Mouse (Mus musculus) embryonic facial prominence, embryonic 14.5 days (tissue): ENCODE measurements around the gene Ttc3. TPM values are rescaled to one million over a fixed set of nuclear protein-coding genes. Genes with fewer than 3 reads are reported as not detected.
A peak's percentile ranks its signal among the peaks of the same experiment; 100 is the strongest.
"Not testable (repeated sequence)": the region's sequence is repeated elsewhere in the genome, so short reads cannot be mapped to it uniquely, and the experiment has no call there.

Source experiments
- ATAC-seq: fragments of 200-750 bp; cut with Nextera tagmentation; 2 replicates; pipeline ENCODE4 v1.8.0; 2017; ENCODE audit warnings: low read depth, moderate number of reproducible peaks, moderate TSS enrichment
- DNase-seq: peaks from one replicate; pipeline ENCODE4 v3.0.0-alpha.2; 2015; ENCODE audit warnings: low spot score
- H3K27ac ChIP-seq: fragments of 300-500 bp; sonication (generic); replicated peaks from 2 replicates; pipeline ENCODE4 v1.5.1; 2014; ENCODE audit warnings: low read depth, mild to moderate bottlenecking, low read length, moderate library complexity
- H3K27me3 ChIP-seq: fragments of 300-500 bp; sonication (generic); replicated peaks from 2 replicates; pipeline ENCODE4 v1.6.1; 2014; ENCODE audit warnings: low read length; ENCODE audit not compliant: control insufficient read depth, insufficient read depth
- H3K36me3 ChIP-seq: fragments of 300-500 bp; sonication (generic); 2 replicates; pipeline ENCODE4 v1.6.1; 2014; ENCODE audit warnings: low read length, mixed read lengths; ENCODE audit not compliant: control insufficient read depth, insufficient read depth
- H3K4me1 ChIP-seq: fragments of 300-500 bp; sonication (generic); 2 replicates; pipeline ENCODE4 v1.6.1; 2014; ENCODE audit warnings: antibody characterized with exemption, low read length; ENCODE audit not compliant: control insufficient read depth, insufficient read depth
- H3K4me2 ChIP-seq: fragments of 300-500 bp; sonication (generic); 2 replicates; pipeline ENCODE4 v1.6.1; 2014; ENCODE audit warnings: low read depth, mild to moderate bottlenecking, low read length, moderate library complexity, mixed read lengths
- H3K4me3 ChIP-seq: fragments of 300-500 bp; sonication (generic); 2 replicates; pipeline ENCODE4 v1.5.1; 2014; ENCODE audit warnings: low read depth, mild to moderate bottlenecking, low read length
- H3K9ac ChIP-seq: fragments of 300-500 bp; sonication (generic); 2 replicates; pipeline ENCODE4 v1.6.1; 2014; ENCODE audit warnings: low read depth, mild to moderate bottlenecking, low read length, moderate library complexity, mixed read lengths
- H3K9me3 ChIP-seq: fragments of 300-500 bp; sonication (generic); 2 replicates; pipeline ENCODE4 v1.6.1; 2016; ENCODE audit warnings: low read length; ENCODE audit not compliant: control insufficient read depth
- WGBS: fragments of 180-500 bp; shearing (Covaris S2); extraction: QIAGEN DNeasy Blood & Tissue Kit; methylation state at CpG from one replicate; pipeline ENCODE4 v1.1.7; 2014; 5-methylcytosine and 5-hydroxymethylcytosine counted together
- polyA plus RNA-seq: library from polyadenylated mRNA; unstranded; fragments of >200 nt; fragmentation: Nextera tagmentation; extraction: Ambion mirVana; gene quantifications from 2 replicates; pipeline ENCODE4 v1.2.1, GENCODE M21; 2014

The Ttc3 gene
- polyA plus RNA-seq, 1 experiment from 2014 or later = 270 TPM

DNA sequence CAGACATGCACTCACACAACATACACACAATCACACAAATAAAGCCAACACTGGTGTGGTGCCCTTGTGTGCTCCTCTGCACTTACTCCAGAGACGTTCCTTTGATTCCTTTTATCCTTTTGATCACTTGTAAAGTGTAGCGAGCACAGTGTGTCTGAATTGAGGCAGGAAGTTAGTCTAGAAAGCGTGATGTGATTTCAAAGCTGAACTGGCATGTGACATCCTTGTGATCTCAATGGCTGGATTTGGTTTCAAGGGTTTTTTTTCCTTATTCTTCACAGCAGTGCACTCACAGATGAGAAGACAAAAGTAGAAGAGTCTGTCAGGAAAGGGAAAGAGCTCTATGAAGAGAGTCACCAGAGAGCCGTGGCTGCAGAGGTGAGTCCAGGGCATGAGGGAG lies 83.7 kb downstream of the Ttc3 start:
- H3K9me3 ChIP-seq = no peaks in the 10 kb centered on the region
- WGBS = 74% methylated on average over 4 of the region's 4 CpGs
- no peak overlapping the region for H3K27ac ChIP-seq
- H3K4me2 ChIP-seq = no peak overlapping the region
- no peaks in the 10 kb centered on the region for H3K4me1 ChIP-seq
- no peak overlapping the region for H3K4me3 ChIP-seq
- H3K9ac ChIP-seq = no peak overlapping the region
- ATAC-seq (no peak), DNase-seq (no peak)
- no peaks in the 10 kb centered on the region for H3K27me3 ChIP-seq
- H3K36me3 ChIP-seq = peaks cover 97% of the 10 kb centered on the region

GRCm38 (mm10) chr16:94464067-94464466 lies 93.6 kb downstream of the Ttc3 start:
- DNase-seq (no peak), ATAC-seq (no peak)
- WGBS = 83% methylated on average over 3 of the region's 3 CpGs
- Histone ChIP-seq H3K27ac (no peak overlapping the region), H3K9ac (no peak overlapping the region), H3K4me2 (no peak overlapping the region), H3K4me1 (no peaks in the 10 kb centered on the region), H3K4me3 (no peak overlapping the region), H3K27me3 (no peaks in the 10 kb centered on the region), H3K9me3 (no peaks in the 10 kb centered on the region), H3K36me3 (peaks cover 100% of the 10 kb centered on the region)

DNA sequence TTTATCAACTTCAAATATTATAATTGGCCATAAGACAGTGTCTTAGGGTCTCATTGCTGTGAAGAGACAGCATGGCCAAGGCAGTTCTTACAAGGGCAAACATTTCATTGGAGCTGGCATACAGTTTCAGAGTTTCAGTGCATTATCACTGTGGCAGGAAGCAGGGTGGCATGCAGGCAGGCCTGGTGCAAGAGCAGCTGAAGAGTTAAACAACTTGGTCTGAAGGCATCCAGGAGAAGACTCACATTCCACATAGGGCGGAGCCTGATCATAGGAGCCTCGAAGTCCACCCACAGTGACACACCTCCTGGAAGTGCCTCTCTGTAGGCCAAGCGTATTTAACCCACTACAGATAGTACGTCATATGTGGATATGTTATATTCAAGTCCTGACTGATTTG lies 95.5 kb downstream of the Ttc3 start:
- WGBS = 80% methylated on average over 4 of the region's 4 CpGs
- Histone ChIP-seq H3K9ac (no peak overlapping the region), H3K4me1 (no peaks in the 10 kb centered on the region), H3K9me3 (no peaks in the 10 kb centered on the region), H3K36me3 (peaks cover 99% of the 10 kb centered on the region), H3K4me2 (no peak overlapping the region), H3K27ac (no peak overlapping the region), H3K27me3 (no peaks in the 10 kb centered on the region), H3K4me3 (no peak overlapping the region)
- ATAC-seq (no peak), DNase-seq (no peak)

DNA sequence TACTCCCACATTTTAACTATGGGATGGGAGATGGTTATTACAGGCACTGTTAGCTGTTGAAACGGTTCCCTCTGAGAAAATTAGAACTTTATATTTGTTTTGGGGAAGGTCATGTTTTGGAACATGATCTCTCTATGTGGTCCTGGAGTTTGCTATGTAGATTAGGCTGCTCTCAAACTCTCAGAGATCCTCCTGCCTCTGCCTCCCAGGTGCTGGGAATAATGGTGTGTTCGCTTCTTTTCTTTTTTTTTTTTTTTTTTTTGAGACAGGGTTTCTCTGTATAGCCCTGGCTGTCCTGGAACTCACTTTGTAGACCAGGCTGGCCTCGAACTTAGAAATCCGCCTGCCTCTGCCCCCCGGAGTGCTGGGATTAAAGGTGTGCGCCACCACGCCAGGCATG lies 95.9 kb downstream of the Ttc3 start:
- WGBS = 93% methylated on average over 7 of the region's 7 CpGs
- DNase-seq, H3K9ac ChIP-seq, H3K9me3 ChIP-seq, ATAC-seq, H3K4me3 ChIP-seq, H3K27ac ChIP-seq, H3K4me1 ChIP-seq, H3K4me2 ChIP-seq, H3K27me3 ChIP-seq: not testable (repeated sequence)
- peaks cover 95% of the 10 kb centered on the region for H3K36me3 ChIP-seq

GRCm38 (mm10) chr16:94467337-94468055 lies 97.1 kb downstream of the Ttc3 start:
- 78% methylated on average over 11 of the region's 11 CpGs for WGBS
- 0 out of 2 replicates have a peak, but pooled peaks have one; percentile 24 for ATAC-seq

DNA sequence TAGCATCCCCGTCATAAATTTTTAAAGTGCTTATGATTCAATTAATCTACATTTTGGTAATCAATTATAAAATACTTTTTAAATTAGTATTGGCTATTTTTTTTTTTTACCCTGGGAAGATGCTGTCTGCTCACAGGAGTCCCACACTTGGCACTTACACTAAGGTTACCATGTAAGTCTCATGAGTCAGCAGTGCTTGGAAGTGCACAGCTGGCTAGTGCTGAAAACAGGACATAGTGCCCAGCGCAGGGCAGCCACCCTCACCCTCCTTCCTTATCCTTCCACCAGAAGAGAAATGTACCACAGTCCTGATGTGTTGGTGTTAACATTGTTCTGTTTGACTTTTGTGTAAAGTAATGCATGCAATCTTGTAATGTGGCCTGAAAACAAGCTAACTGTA lies 98.0 kb downstream of the Ttc3 start:
- no peaks in the 10 kb centered on the region for H3K9me3 ChIP-seq
- H3K9ac ChIP-seq = no peak overlapping the region
- DNase-seq = no peak
- H3K4me2 ChIP-seq = no peak overlapping the region
- no peaks in the 10 kb centered on the region for H3K4me1 ChIP-seq
- no peak for ATAC-seq
- no peak overlapping the region for H3K4me3 ChIP-seq
- peaks cover 74% of the 10 kb centered on the region for H3K36me3 ChIP-seq
- no peaks in the 10 kb centered on the region for H3K27me3 ChIP-seq
- WGBS = 93% methylated on average over 2 of the region's 2 CpGs
- no peak overlapping the region for H3K27ac ChIP-seq

More at GRCm38 (mm10) chr16:94467337-94468055, 97.1 kb downstream of the Ttc3 start:
- Histone ChIP-seq H3K27me3 (no peaks in the 10 kb centered on the region), H3K4me1 (no peaks in the 10 kb centered on the region), H3K9ac (no peak overlapping the region), H3K36me3 (peaks cover 83% of the 10 kb centered on the region), H3K4me2 (no peak overlapping the region), H3K4me3 (no peak overlapping the region), H3K27ac (no peak overlapping the region), H3K9me3 (no peaks in the 10 kb centered on the region)
- DNase-seq = no peak

DNA sequence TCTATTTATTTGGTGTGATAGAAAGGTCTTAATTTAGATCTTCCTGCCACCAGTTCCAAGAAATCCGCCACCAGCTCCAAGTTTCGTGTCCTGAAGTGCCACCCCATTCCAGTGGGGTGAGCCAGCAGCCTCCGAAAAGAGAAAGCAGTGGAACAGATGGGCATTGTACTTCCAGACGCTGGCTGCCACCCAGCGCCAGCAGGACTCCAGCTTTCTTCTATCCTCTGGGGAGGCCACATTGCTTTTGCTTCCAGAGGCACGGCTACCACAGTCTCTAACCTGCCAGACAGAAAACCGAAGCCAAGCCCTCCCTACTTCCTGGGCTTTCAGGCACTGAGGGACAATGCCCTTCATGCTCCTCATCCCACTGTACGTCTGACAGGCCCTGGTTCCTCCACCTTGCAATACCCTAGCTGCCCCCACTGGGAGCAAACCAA lies 102.1 kb downstream of the Ttc3 start:
- peak overlapping the region; percentile 22; the same call in 1 of the 2 replicates for H3K27ac ChIP-seq
- H3K4me1 ChIP-seq = no peaks in the 10 kb centered on the region
- ATAC-seq = peak; percentile 42; the same call in 1 of the 2 replicates
- no peaks in the 10 kb centered on the region for H3K27me3 ChIP-seq
- no peak overlapping the region for H3K4me2 ChIP-seq
- no peaks in the 10 kb centered on the region for H3K9me3 ChIP-seq
- no peak overlapping the region for H3K4me3 ChIP-seq
- H3K36me3 ChIP-seq = peaks cover 33% of the 10 kb centered on the region
- H3K9ac ChIP-seq = no peak overlapping the region
- peak; percentile 79 for DNase-seq
- 42% methylated on average over 8 of the region's 8 CpGs for WGBS

GRCm38 (mm10) chr16:94473086-94473822 lies 102.8 kb downstream of the Ttc3 start:
- 87% methylated on average over 11 of the region's 11 CpGs for WGBS

More at GRCm38 (mm10) chr16:94473086-94473822, 102.8 kb downstream of the Ttc3 start:
- no peaks in the 10 kb centered on the region for H3K9me3 ChIP-seq
- no peak overlapping the region for H3K4me2 ChIP-seq
- H3K27ac ChIP-seq = 0 out of 2 replicates have a peak overlapping the region, but pooled peaks have one; percentile 22
- H3K4me3 ChIP-seq = no peak overlapping the region
- ATAC-seq (peak; percentile 39), DNase-seq (no peak)
- H3K4me1 ChIP-seq = no peaks in the 10 kb centered on the region
- peaks cover 26% of the 10 kb centered on the region for H3K36me3 ChIP-seq
- no peak overlapping the region for H3K9ac ChIP-seq
- no peaks in the 10 kb centered on the region for H3K27me3 ChIP-seq
